Comparison of ENCODE assay signal across 8 mouse cellular contexts in the genomic region with DNA sequence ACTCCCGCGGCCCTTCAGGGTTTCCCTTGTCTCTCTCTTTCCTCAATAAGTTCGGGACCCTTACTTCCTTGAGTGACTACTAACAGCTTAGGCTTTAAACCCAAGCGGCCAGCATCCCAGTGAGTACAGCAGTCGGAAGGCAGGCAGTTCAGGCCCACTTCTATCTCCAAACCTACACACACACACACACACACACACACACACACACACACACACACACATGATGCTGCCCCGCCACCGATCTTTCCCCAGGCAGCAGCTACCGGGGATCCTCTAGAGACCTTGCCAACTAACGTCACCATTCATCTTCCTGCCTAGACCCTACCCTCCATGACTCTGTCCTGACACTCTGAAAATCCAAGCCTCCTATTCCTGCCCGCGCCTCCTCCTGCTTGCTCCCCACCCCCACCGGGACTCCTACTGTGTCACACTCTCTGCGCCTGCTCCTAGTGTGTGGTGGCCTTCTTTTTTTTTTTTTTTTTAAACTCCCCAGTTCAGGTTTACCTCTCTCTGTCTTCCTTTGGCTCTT. TPM values are rescaled to one million over a fixed set of nuclear protein-coding genes. Genes with fewer than 3 reads are reported as not detected.
DNase-seq lines count a peak whose midpoint lies in the region; ATAC-seq and TF ChIP-seq lines count a peak whose summit lies in the region.

No protein-coding gene starts in this region.

- peak; percentile 61 for DNase-seq in kidney, adult 11 months
- DNase-seq in kidney, adult 9 months, result no peak
- peak; percentile 84 for DNase-seq in adrenal gland, postnatal 25 days
- DNase-seq in forebrain, embryonic 10.5 days (ENCODE audit: extremely low spot score, low spot score), result peak; percentile 37
- peak; percentile 42 for DNase-seq in limb, embryonic 11.5 days (ENCODE audit: low spot score)
- peak; percentile 50 for DNase-seq in thymus, adult 2 months

- H3K27ac ChIP-seq in forebrain, embryonic 10.5 days, result peak overlapping the region; percentile 92
- H3K27ac ChIP-seq in hindbrain, embryonic 12.5 days, result peak overlapping the region; percentile 93
- H3K27ac ChIP-seq in limb, embryonic 11.5 days (replicated peaks; ENCODE audit: low read depth, low read length), result peak overlapping the region; percentile 97
- H3K27ac ChIP-seq in midbrain, embryonic 13.5 days, result peak overlapping the region; percentile 86
- H3K27ac ChIP-seq in thymus, adult 2 months (ENCODE audit: control insufficient read depth, insufficient read depth, low read length), result peak overlapping the region; percentile 46

- H3K36me3 ChIP-seq in forebrain, embryonic 10.5 days (replicated peaks), result peaks cover 10% of the 10 kb centered on the region
- H3K36me3 ChIP-seq in hindbrain, embryonic 12.5 days, result peaks cover 5% of the 10 kb centered on the region; the same call in 1 of the 2 replicates
- H3K36me3 ChIP-seq in limb, embryonic 11.5 days (ENCODE audit: control insufficient read depth, insufficient read depth, low read length), result no peaks in the 10 kb centered on the region; the same call in 1 of the 2 replicates
- H3K36me3 ChIP-seq in midbrain, embryonic 13.5 days, result no peaks in the 10 kb centered on the region
- H3K36me3 ChIP-seq in thymus, adult 2 months (ENCODE audit: control insufficient read depth, insufficient read depth, low read length), result no peaks in the 10 kb centered on the region

- H3K4me1 ChIP-seq in forebrain, embryonic 10.5 days, result peaks cover 50% of the 10 kb centered on the region
- H3K4me1 ChIP-seq in hindbrain, embryonic 12.5 days, result peaks cover 21% of the 10 kb centered on the region
- H3K4me1 ChIP-seq in limb, embryonic 11.5 days (ENCODE audit: control insufficient read depth, insufficient read depth, low read length), result peaks cover 9% of the 10 kb centered on the region; the same call in 1 of the 2 replicates
- H3K4me1 ChIP-seq in midbrain, embryonic 13.5 days (replicated peaks), result peaks cover 22% of the 10 kb centered on the region; the same call in 1 of the 2 replicates
- H3K4me1 ChIP-seq in thymus, adult 2 months (replicated peaks; ENCODE audit: control insufficient read depth, insufficient read depth, low read length), result peaks cover 20% of the 10 kb centered on the region

- TF ChIP-seq CTCF in thymus, adult 2 months (IDR thresholded peaks at IDR 0.05; ENCODE audit: borderline replicate concordance, control insufficient read depth, extremely low read depth, insufficient read depth, low read length, poor library complexity), result no peak

- peak overlapping the region; percentile 65 for H3K4me3 ChIP-seq in forebrain, embryonic 10.5 days
- H3K4me3 ChIP-seq in hindbrain, embryonic 12.5 days, result peak overlapping the region; percentile 73
- peak overlapping the region; percentile 78 for H3K4me3 ChIP-seq in limb, embryonic 11.5 days (ENCODE audit: low read depth, low read length)
- H3K4me3 ChIP-seq in midbrain, embryonic 13.5 days (replicated peaks), result peak overlapping the region; percentile 69
- peak overlapping the region; percentile 63 for H3K4me3 ChIP-seq in thymus, adult 2 months (ENCODE audit: control insufficient read depth, insufficient read depth, low read length)

- no peak for ATAC-seq in hindbrain, embryonic 12.5 days (ENCODE audit: low FRiP score)
- ATAC-seq in limb, embryonic 11.5 days (ENCODE audit: insufficient number of reproducible peaks, low FRiP score, low TSS enrichment, low read depth), result no peak
- ATAC-seq in midbrain, embryonic 13.5 days, result no peak

- peak overlapping the region; percentile 83 for H3K9ac ChIP-seq in hindbrain, embryonic 12.5 days
- peak overlapping the region; percentile 82 for H3K9ac ChIP-seq in limb, embryonic 11.5 days (ENCODE audit: low read length)
- peak overlapping the region; percentile 76; the same call in 1 of the 2 replicates for H3K9ac ChIP-seq in midbrain, embryonic 13.5 days (replicated peaks)

- no peaks in the 10 kb centered on the region for H3K9me3 ChIP-seq in forebrain, embryonic 10.5 days
- H3K9me3 ChIP-seq in hindbrain, embryonic 12.5 days (replicated peaks), result no peaks in the 10 kb centered on the region
- H3K9me3 ChIP-seq in limb, embryonic 11.5 days (ENCODE audit: control insufficient read depth, low read length), result no peaks in the 10 kb centered on the region
- H3K9me3 ChIP-seq in midbrain, embryonic 13.5 days, result no peaks in the 10 kb centered on the region

- no peak for TF ChIP-seq POLR2A in thymus, adult 2 months (IDR thresholded peaks at IDR 0.05; ENCODE audit: control insufficient read depth, extremely low read depth, insufficient read depth, low read length, poor library complexity)

- H3K27me3 ChIP-seq in forebrain, embryonic 10.5 days (ENCODE audit: poor library complexity, severe bottlenecking), result peaks cover 15% of the 10 kb centered on the region
- H3K27me3 ChIP-seq in hindbrain, embryonic 12.5 days, result peaks cover 18% of the 10 kb centered on the region; the same call in 1 of the 2 replicates
- H3K27me3 ChIP-seq in limb, embryonic 11.5 days (ENCODE audit: control insufficient read depth, insufficient read depth, low read length), result no peaks in the 10 kb centered on the region
- peaks cover 23% of the 10 kb centered on the region; the same call in 1 of the 2 replicates for H3K27me3 ChIP-seq in midbrain, embryonic 13.5 days
- no peaks in the 10 kb centered on the region for H3K27me3 ChIP-seq in thymus, adult 2 months (ENCODE audit: control insufficient read depth, insufficient read depth, low read length)

- peak overlapping the region; percentile 55 for H3K4me2 ChIP-seq in hindbrain, embryonic 12.5 days (replicated peaks)
- H3K4me2 ChIP-seq in limb, embryonic 11.5 days (ENCODE audit: low read depth, severe bottlenecking), result peak overlapping the region; percentile 66
- peak overlapping the region; percentile 59 for H3K4me2 ChIP-seq in midbrain, embryonic 13.5 days (replicated peaks)

- 3% methylated on average over 13 of the region's 13 CpGs for WGBS in forebrain, embryonic 10.5 days
- WGBS in hindbrain, embryonic 12.5 days, result 3% methylated on average over 13 of the region's 13 CpGs
- WGBS in limb, embryonic 11.5 days, result 4% methylated on average over 13 of the region's 13 CpGs
- WGBS in midbrain, embryonic 13.5 days, result 2% methylated on average over 13 of the region's 13 CpGs
- 9% methylated on average over 13 of the region's 13 CpGs for WGBS in thymus, adult 2 months

RNA-seq across cellular contexts. Expression of gene Sertad1, which starts 1.1 kb away (rescaled TPM):
- 24.1 and 26.7 TPM in 2 replicates for total RNA-seq in adrenal gland, postnatal 25 days (2021)
- 17.7 and 18.6 TPM in 2 replicates for polyA plus RNA-seq in forebrain, embryonic 10.5 days (2016; fragmentation: Nextera tagmentation; extraction: Ambion mirVana)
- 17.5 TPM in 2 replicates for polyA plus RNA-seq in hindbrain, embryonic 12.5 days (2016; fragmentation: Nextera tagmentation; extraction: Ambion mirVana)
- polyA plus RNA-seq in limb, embryonic 11.5 days (2014; fragmentation: Nextera tagmentation; extraction: Ambion mirVana), result 29.0 and 31.5 TPM in 2 replicates
- polyA plus RNA-seq in midbrain, embryonic 13.5 days (2015; fragmentation: Nextera tagmentation; extraction: Ambion mirVana), result 8.2 and 8.5 TPM in 2 replicates
- polyA plus RNA-seq in thymus, adult 2 months (2012; rRNA removed), result 44.9 and 46.4 TPM in 2 replicates

RNA-seq across cellular contexts. Expression of gene Prx, which starts 11.3 kb away (rescaled TPM):
- 2.6 and 2.7 TPM in 2 replicates for total RNA-seq in adrenal gland, postnatal 25 days (2021)
- 3.1 TPM in 2 replicates for polyA plus RNA-seq in forebrain, embryonic 10.5 days (2016; fragmentation: Nextera tagmentation; extraction: Ambion mirVana)
- 2.5 and 3.5 TPM in 2 replicates for polyA plus RNA-seq in hindbrain, embryonic 12.5 days (2016; fragmentation: Nextera tagmentation; extraction: Ambion mirVana)
- 1.5 and 2.1 TPM in 2 replicates for polyA plus RNA-seq in limb, embryonic 11.5 days (2014; fragmentation: Nextera tagmentation; extraction: Ambion mirVana)
- polyA plus RNA-seq in midbrain, embryonic 13.5 days (2015; fragmentation: Nextera tagmentation; extraction: Ambion mirVana), result 1.2 and 1.6 TPM in 2 replicates
- 2.0 and 2.4 TPM in 2 replicates for polyA plus RNA-seq in thymus, adult 2 months (2012; rRNA removed)

RNA-seq across cellular contexts. Expression of gene Sertad3, which starts 14.2 kb away (rescaled TPM):
- 18.5 and 19.6 TPM in 2 replicates for total RNA-seq in adrenal gland, postnatal 25 days (2021)
- 21.7 and 24.8 TPM in 2 replicates for polyA plus RNA-seq in forebrain, embryonic 10.5 days (2016; fragmentation: Nextera tagmentation; extraction: Ambion mirVana)
- polyA plus RNA-seq in hindbrain, embryonic 12.5 days (2016; fragmentation: Nextera tagmentation; extraction: Ambion mirVana), result 20.8 and 22.3 TPM in 2 replicates
- 25.9 and 29.3 TPM in 2 replicates for polyA plus RNA-seq in limb, embryonic 11.5 days (2014; fragmentation: Nextera tagmentation; extraction: Ambion mirVana)
- 12.4 and 12.6 TPM in 2 replicates for polyA plus RNA-seq in midbrain, embryonic 13.5 days (2015; fragmentation: Nextera tagmentation; extraction: Ambion mirVana)
- 25.8 and 26.7 TPM in 2 replicates for polyA plus RNA-seq in thymus, adult 2 months (2012; rRNA removed)

RNA-seq across cellular contexts. Expression of gene Hipk4, which starts 35.3 kb away (rescaled TPM):
- total RNA-seq in adrenal gland, postnatal 25 days (2021), result 0.88 TPM in 1 of 2 replicates, not detected in the other
- polyA plus RNA-seq in forebrain, embryonic 10.5 days (2016; fragmentation: Nextera tagmentation; extraction: Ambion mirVana), result 0.41 and 0.63 TPM in 2 replicates
- polyA plus RNA-seq in hindbrain, embryonic 12.5 days (2016; fragmentation: Nextera tagmentation; extraction: Ambion mirVana), result 0.36 and 0.66 TPM in 2 replicates
- polyA plus RNA-seq in limb, embryonic 11.5 days (2014; fragmentation: Nextera tagmentation; extraction: Ambion mirVana), result 0.45 and 0.72 TPM in 2 replicates
- 0.37 and 0.52 TPM in 2 replicates for polyA plus RNA-seq in midbrain, embryonic 13.5 days (2015; fragmentation: Nextera tagmentation; extraction: Ambion mirVana)
- 1.1 and 1.3 TPM in 2 replicates for polyA plus RNA-seq in thymus, adult 2 months (2012; rRNA removed)

RNA-seq across cellular contexts. Expression of gene Blvrb, which starts 40.0 kb away (rescaled TPM):
- 51.7 and 52.7 TPM in 2 replicates for total RNA-seq in adrenal gland, postnatal 25 days (2021)
- 34.8 and 45.5 TPM in 2 replicates for polyA plus RNA-seq in forebrain, embryonic 10.5 days (2016; fragmentation: Nextera tagmentation; extraction: Ambion mirVana)
- 26.6 and 27.3 TPM in 2 replicates for polyA plus RNA-seq in hindbrain, embryonic 12.5 days (2016; fragmentation: Nextera tagmentation; extraction: Ambion mirVana)
- 29.0 and 30.5 TPM in 2 replicates for polyA plus RNA-seq in limb, embryonic 11.5 days (2014; fragmentation: Nextera tagmentation; extraction: Ambion mirVana)
- 14.8 and 16.1 TPM in 2 replicates for polyA plus RNA-seq in midbrain, embryonic 13.5 days (2015; fragmentation: Nextera tagmentation; extraction: Ambion mirVana)
- polyA plus RNA-seq in thymus, adult 2 months (2012; rRNA removed), result 40.9 and 50.8 TPM in 2 replicates

Comparison
In these comparisons a context has a peak if more than half of its experiments do, and no peak if none do; other contexts are left out.
1. H3K27ac ChIP-seq: peak in every context shown above with its lines; median percentile 97 in limb, embryonic 11.5 days; 93 in hindbrain, embryonic 12.5 days; 92 in forebrain, embryonic 10.5 days; 86 in midbrain, embryonic 13.5 days; 46 in thymus, adult 2 months.